Mouse (Mus musculus) embryo, embryonic 11 days (tissue): ENCODE measurements at regions not wholly inside any gene's neighbourhood (a gene's known extent, or its start where the extent isn't known, plus 50 kb on each side); places are given as distances from the start of the nearest gene placed in this dataset.
A peak's percentile ranks its signal among the peaks of the same experiment; 100 is the strongest.

ENCODE experiments used
- DNase-seq: peaks from one replicate; pipeline ENCODE4 v3.0.0-alpha.2; 2015

DNA sequence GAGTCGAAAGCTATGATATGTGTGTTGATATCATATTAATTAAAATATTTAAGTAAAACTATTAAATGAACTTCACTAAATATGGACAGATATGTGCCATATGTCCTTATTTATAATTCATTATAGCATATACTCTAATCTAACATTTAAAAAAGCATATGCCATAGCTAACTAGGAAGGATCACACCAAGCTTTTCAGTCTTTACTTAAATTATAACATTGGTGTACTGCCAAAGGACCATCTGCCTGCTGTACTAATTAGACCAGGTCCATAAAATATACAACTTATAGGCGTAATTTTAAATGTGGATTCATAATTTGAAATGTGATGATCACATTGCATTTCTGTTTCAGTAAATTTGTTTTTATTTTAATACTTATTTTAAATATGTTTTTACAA lies 651.9 kb upstream of the Klhl1 start:
- no peak for DNase-seq

DNA sequence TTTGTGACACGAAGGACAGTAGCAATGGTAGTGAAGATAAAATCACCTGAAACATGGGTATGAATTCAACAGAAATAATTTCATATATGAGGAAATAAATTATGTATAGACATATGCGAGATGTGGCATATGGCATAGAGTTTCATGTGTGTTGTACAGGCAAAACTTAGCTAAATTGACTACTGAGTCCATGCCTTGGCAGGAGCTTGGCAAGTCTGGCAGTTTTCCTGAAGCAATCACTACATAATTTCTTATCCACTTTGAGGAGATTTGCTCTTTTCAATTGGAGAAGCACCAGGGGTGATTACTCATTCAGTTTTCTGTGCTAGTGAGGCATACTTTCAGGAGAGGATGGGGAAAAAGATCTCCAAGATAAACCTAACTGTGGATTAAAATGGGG lies 646.9 kb upstream of the Klhl1 start:
- DNase-seq = no peak

DNA sequence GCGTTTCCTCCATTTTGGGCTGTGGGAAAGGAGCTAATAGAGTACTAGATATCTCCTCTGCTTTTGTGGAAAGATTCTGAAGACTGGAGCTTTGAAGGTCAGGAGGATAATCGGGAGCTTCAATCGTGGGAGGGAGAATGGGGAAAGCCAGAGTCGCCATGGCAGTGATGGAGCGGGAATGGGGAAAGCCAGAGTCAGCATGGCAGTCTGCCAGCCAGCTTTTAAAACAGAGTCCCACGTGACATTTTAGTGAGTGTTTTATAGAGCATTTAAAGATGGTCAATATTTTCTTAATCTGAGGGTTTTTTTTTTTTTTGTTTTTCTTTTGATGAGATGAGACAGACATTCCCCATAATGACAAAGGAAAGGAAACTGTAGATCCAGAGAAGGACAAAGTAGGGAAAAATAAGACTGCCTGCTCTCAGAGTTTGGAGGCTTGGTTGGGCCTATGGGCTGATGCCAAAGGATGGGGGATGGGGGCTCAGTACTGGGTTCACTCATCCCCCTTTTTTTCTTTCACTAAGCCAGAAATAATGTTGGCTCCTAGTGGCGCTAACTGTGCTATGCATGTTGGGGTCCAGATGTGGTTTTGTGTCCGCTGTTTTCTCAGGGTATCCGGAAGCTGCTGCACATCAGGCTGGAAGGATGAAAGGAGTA lies 630.2 kb upstream of the Klhl1 start:
- DNase-seq = no peak

DNA sequence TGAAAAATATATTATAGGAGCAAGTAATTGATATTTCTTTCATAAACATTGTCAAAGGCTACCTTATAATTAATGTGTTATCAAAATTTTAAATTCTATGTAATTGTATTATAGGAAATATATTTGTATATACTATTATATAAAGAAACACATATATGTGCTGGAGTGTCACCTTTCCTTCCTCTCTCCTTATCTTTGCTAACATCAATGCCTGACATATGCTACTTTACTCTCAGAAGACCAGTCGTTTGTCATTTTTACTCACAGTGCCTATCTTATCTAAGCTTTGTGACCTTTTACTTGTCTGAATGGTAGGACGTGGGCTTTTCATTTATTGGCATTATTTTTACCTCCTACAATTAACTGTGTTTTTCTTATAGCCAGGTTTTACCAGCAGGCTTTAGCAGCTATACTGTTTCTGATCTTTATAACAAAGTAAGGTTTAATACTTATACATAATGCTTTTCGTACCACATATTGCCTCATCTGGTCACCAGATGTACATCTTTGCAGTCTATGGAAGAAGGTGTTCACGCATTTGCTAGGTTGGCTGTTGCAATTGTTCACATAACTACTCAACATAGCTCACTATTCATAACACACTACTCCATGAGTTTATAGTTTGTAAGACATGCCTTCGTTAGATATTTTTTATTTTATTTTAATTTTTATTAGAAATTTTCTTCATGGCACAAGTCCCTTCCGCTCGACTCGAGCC lies 597.2 kb upstream of the Klhl1 start:
- no peak for DNase-seq

DNA sequence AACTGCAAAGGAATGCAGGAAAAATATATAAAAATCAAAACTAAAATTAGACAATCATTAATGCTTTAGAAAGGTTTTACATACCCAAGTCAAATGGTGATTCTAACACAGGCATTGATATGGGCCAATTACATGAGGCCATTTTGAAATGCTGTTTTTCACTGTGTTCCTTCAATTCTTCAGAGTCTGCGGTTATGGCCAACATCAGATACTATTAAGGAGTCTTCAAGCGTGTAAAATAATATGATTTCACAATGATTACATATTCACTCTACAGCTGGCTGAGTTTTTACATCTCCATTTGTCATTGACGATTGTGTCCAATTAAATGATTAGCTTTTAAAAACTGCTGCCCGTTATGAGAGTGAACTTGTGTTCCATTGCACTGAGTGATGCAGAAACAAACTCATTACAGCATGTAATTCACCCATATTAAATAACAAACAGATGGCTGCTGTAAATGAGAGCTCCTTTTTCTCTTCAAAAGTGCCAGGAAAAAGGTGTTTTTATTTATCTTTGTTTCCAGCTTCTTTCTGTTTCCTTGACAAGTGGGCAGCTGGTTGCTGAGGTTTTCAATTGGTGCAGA lies 582.3 kb upstream of the Klhl1 start:
- DNase-seq = peak; percentile 10

DNA sequence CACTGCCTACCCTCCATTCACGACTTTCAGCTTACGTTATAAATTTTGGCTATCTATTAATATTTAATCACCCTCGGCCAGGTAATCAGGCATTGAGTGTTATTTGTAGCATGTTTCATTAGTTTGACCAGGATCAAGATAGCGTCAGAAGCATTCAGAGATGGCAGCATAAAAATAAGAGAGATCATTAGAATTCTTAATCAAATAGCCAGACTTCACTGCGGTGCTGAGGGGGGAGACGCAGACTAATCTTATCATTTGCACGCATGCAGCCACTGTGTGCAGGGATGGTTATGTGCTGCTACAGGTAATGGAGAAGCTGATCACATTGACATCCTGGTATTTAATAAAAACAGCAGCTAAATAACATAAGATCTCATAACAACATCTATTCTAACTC lies 574.5 kb upstream of the Klhl1 start:
- DNase-seq = no peak

DNA sequence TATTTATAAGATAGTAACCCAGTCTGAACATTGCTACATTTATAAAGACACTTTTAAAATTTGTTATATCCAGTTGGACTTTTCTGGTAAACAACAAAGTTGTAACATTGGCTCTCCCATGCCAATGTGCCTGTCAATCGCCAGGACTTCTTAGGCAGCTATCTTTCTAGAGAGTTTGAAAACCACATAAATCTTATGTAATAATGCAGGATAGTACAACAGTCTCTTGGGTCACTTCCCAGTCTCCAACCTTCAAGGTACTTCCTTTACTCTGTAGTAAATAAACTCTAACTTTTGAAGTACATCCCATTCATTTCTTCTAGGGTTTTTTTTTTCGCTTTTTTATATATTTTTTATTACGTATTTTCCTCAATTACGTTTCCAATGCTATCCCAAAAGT lies 570.0 kb upstream of the Klhl1 start:
- no peak for DNase-seq

DNA sequence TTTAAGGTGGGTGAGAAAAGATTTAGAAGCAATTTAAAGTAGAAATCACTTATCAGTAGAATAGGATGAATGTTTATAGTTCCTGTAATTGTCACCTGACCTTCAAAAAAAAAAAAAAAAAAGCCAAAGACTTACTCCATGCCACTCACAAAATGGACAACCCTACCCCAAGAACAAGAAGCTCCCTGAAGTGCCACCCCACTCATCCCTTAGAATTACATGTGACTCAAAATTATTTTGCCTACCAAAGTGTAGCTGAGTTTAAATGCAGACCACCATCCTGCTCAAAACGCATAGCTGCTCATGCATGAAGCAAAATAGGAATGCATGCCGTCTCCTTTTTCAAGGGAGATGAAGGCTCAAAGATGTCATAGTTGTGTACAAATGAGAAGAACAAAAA lies 568.4 kb upstream of the Klhl1 start:
- no peak for DNase-seq

DNA sequence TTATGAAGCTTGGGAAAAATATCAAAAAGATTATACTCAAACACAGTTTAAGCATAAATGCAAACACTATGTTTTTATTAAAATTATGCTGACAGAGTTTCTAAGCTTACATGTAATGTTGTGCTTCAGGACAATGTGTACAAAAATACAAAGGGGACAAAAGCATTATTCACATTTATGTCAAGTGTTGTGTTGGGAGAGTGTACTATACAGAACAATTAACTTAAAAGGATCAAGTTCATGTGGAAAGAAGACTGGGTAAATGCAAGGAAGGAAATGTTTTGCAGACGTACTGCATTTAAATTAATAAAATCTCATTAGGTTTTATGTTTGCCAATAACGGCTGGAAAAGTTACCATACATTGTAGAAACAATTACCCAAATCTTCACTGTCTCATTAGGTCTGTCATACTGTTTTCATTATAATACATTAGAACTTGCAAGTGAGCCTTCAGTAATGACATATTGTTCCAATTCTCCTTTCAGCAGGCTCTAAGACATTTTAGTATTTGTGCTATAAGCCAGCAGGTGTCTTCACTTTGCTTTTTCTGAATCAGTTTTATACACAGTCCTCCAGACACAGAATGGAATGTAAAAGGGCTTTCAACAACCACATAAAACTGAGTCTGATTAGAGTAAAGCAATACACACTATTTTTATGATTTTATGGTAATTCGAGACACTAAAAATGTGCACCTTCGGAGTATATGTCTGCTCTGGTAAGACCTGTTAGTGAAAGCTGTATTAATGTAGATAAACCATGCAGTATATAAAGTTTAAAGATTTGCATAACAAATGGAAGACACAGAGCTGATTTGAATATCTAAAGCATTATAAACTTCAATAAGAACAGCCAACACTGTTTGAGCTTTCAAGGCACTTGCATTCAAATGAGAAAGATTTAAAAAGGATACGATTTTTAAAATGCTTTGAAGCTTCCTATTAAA lies 567.7 kb upstream of the Klhl1 start:
- DNase-seq = peak; percentile 17

DNA sequence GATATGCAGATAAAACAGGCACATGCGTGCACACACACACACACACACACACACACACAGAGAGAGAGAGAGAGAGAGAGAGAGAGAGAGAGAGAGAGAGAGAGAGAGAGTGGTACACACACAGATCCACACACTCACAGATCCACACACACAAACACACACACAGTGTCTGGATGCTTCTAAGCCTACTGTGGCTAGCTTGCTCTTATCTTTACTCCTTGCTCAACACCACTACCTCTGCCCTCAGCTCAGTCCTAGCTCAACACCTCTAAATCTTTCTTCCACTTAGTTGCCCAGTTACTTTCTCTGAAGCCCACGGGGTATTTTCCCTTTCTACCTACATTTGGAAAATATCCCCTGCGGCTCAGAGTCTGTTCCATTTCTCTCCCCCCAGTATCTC lies 555.9 kb upstream of the Klhl1 start:
- DNase-seq = no peak

DNA sequence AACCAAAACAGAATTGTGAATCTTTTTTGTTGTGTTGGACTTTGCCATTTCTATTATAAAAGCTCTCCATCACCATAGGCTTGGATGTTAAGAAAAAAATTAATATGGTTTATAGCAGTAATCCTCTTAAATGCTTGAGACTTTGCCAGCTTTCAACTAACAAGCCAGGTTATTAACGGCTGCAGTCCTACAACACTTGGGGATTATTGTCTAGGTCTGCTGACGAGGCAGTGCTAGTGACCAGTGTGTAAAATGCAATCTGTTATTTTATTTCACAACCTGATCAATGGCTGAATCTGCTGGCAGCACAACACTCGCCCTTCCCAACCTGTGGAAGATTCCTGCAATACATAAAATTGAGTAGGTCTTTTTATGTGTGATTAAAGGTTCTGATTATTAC lies 549.9 kb upstream of the Klhl1 start:
- DNase-seq = no peak

DNA sequence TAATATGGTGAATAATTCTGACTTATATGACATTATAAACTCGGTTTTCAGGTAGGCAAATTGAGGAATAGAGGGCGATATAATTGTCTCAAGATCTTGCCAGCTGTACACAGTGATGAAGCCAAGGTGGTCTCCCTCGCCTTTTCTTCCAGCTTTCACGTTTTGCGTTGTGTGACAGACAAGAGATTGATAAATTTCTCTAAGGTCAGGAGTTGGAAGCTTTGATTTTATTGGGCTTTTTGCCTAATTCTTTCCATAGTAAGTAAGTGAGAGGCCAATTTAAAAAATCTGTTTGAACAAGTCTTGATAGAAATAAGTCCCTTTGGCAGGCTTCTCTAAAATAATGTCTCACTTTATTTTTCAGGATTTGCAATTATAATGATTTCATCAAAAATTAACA lies 549.4 kb upstream of the Klhl1 start:
- DNase-seq = no peak

DNA sequence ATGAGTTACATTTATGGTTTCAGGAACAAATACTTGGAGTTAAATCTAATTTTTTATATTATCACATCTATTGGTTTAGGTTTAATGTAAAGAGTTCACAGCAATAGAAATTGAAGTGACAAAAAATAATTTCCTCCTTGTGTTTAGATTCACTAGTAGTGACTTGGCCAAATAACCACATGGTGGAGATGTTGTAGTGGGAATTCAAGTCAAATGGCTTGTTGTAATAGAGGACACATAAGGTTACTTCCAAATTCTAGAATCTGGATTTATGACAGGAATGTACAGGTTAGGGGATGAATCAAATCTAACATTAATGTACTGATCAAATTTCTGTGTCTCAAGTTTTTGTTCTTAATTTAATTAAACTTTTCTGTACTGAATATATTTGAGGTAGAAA lies 526.4 kb upstream of the Klhl1 start:
- DNase-seq = peak; percentile 12

DNA sequence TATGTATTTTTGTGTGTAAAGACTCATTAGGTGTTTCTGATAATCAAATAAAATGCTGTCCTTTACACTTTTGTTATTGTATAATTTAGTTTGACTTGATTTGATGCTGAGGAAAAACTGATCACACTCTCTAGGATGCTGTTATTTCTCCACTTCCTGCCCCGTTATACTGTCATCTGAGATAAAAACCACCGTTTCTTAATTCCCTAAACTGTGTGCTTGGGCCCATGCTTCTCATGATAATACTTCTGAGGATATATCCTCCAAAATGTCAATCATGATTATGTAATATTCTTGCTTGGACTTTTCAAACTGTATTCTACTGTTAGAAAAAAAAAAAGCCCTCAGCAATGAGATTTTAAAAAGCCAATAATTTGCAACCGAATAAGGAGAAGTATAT lies 520.9 kb upstream of the Klhl1 start:
- DNase-seq = no peak

DNA sequence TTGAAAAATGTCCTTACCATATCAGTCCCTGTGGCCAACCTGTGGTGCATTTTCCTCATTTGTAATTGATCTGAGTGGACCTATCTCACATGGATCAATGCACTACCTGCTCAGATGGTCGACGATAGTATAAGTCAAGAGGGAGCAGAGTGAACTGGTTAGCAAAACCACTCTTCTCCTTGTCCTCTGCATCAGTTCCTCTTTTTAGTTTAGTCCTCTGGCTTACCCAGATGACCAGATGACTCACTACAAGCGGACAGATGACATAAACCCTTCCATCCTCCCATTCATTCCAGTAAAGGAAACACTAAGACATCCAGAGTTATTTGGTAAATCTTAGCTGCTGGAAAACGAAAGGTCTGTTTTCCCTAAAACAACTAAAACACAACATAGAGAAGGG lies 509.6 kb upstream of the Klhl1 start:
- no peak for DNase-seq

DNA sequence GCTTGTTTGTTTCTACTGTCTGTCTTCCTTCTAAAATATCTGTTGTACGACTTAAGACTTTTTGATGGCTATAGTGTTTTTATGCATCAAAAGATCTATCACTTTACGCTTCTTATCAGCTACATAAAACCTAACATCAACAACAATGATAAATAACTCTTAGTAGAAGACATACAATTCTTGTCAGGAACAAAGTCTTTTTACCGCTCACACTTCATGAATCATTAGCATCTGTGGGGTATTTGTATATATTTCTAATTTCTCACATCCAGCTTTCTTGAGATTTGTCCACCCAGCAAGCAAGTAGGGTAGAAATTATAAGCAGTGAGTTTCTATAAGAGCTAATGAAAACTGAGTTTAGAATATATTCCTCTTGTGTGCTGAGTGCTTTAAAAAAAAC lies 487.4 kb upstream of the Klhl1 start:
- DNase-seq = no peak

DNA sequence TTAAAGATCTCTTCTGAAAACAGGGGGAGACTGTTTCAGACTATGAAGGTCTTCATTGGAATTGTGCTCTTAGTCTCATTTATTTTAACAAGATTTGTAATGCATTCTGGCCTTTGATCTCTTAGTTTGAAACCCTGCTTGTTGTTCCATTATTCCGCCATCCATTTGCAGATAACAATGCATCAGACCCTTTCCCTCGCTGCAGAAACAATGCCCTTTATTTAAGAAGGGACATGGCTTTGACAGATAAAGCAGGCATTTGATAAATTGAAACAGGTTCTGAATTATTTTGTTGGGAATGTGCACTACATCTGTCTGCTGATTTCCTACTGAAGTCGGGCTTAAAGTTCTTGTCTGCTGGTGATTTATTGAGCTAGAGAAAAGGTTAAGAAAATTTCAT lies 476.2 kb upstream of the Klhl1 start:
- peak; percentile 2 for DNase-seq

DNA sequence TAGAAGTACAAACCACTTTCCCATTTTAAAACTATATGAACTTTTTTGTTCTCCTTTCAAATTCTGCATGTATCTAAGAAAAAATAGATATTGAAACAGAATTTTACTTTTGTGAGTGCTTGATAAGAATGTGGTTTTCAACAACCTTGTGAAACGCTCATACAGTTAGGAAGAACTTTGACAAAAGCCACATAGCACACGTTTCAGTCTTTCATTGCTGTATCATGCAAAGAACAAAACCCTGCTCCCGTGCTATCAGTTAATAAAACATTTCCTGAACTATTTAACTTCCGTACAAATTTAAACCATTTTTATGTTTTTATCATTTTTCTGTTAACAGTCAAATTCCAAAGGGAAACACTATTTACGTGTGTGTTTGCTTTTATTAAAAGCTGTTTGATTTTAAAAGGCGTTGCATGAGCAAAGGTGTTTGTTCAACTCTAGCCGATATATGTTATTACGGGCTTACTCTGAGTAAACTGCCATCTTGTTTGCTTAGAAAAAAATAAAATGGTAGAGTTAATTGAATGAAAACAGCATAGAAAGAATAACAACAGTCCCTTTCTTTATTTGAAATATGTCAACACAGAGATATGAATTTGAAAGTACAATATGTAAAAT lies 471.8 kb upstream of the Klhl1 start:
- DNase-seq = no peak

DNA sequence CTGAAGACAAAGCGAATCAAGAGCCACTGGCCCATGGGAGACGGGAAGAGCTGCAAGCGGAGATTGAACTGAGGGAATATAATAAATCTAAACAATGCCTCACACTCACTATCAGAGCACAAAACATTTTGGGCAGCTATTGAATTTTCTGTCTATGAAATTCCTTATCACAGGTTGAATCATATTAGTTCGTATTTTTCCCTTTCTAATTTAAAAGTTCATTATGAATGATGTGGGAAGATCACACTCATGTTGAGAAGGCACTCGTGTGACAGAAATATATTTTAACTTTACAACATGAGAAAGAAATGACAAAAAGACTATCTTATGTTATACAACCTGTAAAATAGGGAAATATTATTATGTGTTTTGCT lies 444.2 kb upstream of the Klhl1 start:
- DNase-seq = no peak

DNA sequence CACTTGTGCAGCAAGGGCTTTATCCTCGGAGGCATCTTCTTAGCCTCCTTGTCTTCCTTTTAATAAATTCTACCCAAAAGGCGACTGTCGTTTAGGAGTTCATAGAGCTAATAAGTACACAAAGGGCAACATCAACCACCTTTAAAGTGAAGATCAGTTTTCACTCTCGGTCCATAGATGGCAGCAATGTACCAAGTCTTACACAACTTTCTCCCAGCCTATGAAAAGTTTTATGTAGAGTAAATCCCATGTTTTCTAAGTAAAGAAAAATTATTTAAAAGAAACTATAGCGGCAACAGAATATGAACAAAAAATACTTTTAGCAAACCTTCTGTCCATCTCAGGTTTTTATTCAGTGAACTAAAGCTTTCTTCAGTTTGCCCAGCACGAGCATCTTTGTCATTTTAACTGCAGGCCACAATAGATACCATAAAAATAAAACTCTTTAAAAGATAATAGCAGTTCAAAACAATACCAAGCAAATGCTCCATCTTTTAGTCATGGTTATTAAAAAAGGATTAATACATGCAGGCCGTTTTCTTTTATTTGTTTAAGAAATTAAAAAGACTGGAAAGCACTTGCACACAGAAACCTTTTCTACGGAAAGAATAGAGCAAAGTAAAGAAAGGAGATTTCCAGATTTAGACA lies 443.6 kb upstream of the Klhl1 start:
- peak; percentile 69 for DNase-seq

DNA sequence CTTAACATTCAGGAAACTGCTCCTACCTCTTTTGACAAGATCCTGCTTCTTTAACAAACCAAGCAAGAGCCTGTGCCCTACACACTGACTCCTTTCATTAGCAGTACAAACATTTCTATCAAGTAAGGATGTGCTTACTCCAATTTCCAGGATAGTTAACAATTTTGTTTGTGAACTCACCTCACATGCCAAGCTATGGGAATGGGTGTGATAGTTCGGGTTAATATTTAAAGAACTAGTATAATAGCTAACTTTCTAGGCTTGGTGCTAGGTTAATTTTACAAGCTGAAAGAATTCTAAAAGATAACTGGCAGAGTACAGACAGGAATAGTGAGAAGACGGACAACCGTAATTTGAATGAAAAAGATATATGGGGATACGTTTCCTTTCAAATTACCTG lies 437.2 kb upstream of the Klhl1 start:
- DNase-seq = no peak

DNA sequence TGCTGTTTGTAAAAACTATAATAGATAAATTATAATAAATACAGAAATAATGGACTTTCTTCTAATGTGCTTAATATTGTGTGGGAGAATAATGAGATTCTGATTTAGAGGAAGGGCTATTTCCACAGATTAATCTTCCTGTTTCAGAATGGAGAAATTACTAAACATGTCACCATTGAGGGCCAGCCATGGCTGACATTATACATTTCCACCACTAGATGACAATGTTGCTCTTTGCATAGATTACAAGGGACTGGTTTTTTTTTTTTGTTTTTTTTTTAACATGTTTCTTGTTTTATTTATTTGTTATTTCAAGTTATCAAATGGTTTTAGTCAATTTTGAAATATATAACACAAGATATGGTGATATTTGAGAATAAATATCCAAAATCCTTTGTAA lies 435.6 kb upstream of the Klhl1 start:
- peak; percentile 37 for DNase-seq

DNA sequence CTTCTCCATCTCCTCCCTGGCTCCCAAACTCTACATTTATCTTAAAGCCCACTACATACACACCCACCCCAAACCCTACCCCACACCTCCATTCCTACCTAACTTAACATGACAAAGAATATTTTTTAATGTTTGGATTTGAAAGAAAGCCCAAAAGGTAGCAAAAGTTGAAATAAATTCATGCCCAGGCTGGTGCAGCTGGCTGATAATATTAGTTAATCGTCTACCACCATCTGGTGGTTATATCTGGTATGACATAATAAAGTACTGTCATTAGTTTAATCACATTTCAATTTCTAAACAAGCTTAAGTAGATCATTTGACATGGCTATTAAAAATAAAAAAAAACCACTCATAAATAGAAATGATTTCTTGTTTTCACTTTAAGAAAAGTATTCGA lies 389.8 kb upstream of the Klhl1 start:
- peak; percentile 64 for DNase-seq
